Mouse (Mus musculus): ENCODE measurements around the gene Cyth2.

DNA sequence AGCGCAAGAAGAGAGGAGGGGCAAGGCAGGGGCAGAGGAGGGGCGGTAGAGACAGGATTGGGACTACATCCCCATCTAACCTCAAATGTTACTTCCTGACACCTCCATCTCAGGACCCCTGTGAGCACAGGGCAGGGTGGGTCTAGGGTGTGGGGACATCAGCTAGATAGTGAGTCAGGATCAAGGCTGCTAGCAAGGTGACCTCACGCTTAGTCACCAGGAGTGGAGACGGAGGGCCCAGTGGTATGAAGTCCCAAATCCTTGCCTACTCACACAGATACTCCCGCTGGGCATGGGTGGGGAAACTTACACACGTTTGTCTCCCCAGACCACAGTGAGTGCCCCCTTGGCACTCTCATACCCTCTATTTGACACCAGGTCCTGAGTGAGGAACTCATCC is 11.8 kb downstream of the Cyth2 start:
- no peak for TF ChIP-seq CTCF (IDR thresholded peaks at IDR 0.05; ENCODE audit: low read depth, low read length)
- no peak for TF ChIP-seq POLR2A (IDR thresholded peaks at IDR 0.05; ENCODE audit: borderline replicate concordance, low read depth, low read length)
